Mouse (Mus musculus) right cerebral cortex, postnatal 36 days (tissue): ENCODE data around the gene Fzd10.

ENCODE experiments used
- DNase-seq, 2 experiments: peaks; one replicate each; pipeline ENCODE4 v3.0.0; 2022; ENCODE audit warnings: low spot score in 2 of 2, mixed read lengths in 1 of 2

Gene Fzd10

GRCm38 (mm10) chr5:128601036-128602019 lies 684 bp downstream of the Fzd10 start:
- no peak for DNase-seq

DNA sequence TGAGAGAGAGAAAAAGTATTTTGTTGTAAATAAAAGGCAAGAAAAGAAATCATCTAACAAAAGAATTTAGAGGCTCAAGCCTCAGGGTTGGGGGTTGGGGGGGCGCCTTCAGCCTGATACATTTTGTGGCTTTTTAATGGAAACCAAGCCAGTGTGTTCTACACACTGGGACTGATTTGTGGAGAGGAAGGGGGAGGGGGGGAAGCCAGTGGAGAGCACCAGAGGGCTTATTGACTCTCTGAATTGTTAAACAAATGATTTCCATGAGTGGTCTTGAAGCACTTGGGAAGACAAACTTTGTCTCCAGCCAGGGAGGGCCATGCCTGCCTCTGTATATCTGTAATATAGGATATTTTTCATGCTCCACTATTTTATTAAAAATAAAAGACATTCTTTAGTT lies 3.0 kb downstream of the Fzd10 start:
- no peak for DNase-seq

DNA sequence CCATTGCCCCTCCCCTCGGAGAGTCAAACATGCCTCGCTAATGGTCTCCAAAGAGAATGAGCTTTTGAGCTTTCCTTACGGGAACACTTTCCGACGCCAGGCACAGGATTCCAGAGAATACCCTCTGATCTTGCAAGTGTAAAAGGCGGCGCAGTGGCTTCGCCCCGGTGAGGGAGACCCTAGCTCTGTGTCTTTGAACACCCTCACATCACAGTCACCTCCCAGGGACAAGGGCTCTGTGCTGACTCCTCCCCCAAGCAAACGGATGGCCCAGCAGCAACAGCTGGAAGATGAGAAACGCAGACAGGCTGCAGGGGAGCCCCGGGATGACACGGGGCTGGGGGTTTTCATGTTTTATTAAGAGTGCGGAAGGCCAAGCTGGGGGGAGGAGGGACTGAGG lies 6.0 kb downstream of the Fzd10 start:
- no peak for DNase-seq

DNA sequence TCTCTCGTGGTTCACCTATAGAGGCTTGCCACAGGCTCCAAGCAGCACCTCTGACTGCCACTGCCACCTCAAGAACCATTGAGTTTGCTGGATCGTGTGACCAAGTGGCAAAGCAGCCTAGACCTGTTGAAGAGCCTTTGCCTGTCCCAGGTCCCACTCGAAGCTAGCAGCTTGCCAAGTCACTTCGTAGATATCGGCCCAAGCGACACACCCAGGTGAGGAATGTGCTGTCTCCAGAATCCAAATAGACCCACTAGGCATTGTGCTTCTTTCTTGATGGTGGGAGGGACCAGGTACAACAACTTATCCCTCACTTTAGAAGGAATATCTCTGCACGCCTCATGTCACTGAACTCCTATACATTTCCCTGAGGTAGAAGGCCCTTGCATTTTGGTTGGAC lies 8.4 kb downstream of the Fzd10 start:
- DNase-seq = no peak

DNA sequence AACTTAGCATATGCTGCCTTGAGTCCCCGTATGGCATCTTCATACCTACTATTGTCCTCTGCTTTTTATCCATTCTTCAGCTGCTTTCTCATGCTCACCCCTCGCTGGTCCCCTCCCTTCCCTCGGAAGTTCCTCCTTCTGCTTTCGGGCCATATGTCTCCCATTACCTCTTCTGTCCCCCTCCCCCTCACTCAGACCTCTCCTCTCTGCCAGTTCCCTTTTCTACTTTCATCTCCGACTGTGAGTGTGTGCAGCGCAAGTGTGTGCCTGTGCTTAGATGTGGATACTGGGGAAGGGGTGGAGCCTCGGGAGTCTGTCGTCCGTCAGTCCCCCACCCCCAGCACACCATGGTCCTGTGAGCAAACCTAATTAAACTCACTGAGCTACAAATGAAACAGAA lies 17.0 kb downstream of the Fzd10 start:
- no peak for DNase-seq

- no peak for DNase-seq
Observed at GRCm38 (mm10) chr5:128619987-128620386, 19.3 kb downstream of the Fzd10 start.

DNA sequence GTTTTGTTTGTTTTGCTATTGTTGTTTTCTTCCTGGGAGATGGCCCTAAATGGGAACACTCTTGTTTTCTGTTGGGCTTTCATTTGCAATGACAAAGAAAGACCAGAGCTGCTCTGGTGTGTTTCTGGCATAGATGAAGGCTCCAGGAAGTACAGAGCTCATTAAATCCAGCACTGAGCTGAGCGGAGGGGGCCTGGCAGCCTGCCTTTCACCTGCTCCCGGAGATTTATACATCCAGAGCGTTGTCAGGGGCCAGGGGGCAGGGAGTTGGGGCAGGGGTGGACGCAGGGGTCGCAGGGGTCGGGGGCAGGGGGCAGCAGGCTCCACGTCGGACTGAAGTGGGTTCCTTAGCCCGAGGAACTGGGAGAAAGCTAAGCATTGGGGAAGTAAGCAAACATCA lies 19.8 kb downstream of the Fzd10 start:
- no peak for DNase-seq

- no peak for DNase-seq
Observed at GRCm38 (mm10) chr5:128627763-128628162, 27.1 kb downstream of the Fzd10 start.

DNA sequence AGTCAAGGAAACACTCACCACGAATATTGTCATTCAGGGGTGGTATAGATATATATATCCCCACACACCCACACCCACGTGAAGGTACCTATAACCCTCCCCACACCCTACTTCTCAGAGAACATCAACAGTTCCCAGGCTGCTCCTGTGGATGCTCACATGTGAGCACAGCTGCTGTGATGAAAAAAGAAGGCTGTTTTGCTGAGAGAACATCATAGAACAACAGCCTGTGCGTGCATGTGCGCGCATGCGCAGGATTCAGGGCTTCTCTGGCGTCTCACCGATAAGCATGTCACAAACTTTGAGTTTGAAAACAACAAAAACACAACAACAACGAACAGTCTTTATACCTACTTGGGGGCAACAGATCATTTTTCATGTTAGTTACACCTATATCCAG lies 36.0 kb downstream of the Fzd10 start:
- no peak for DNase-seq

DNA sequence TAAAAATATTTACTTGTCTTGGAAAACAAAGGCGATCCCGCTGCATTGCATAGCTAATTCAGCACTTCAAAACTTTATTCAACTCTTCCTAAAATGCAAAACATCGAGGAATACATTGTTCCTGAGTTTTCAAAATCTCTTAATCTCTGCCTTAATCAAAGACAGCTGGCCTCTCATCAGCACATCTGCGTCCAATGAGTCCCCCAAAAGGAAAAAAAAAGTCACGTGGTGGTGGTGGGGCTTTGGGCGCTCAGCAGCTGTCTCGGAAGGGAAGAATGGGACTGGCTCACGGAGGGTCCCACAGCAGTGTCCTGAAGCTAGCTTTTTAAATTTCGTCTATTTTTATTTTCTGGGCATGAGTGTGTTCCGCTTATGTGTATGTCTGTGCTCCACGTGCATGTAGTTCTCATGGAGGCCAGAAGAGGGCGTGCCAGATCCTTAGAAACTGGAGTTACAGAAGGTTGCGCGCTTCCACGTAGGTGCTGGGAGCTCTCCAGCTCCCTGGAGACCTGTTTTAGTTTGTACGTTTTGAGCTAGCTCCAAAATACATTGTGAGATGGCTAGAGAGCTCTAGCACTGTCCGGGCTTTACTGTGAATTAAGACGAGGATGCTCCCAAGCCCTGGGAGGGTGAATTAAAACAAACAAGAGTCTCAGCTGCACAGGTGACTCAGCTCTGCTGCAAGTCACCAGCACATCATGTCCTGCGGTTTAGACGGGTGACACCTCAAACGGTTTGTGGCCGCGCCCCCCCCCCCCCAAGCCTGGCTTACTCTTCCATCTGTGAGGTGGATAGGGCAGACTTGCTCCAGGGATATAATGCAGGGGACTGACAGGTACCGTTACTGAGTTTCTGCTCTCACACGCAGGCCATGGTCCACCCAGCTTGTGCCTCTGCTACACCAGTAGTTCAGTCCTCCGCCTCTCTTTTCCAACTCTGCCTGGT lies 36.7 kb downstream of the Fzd10 start:
- no peak for DNase-seq

DNA sequence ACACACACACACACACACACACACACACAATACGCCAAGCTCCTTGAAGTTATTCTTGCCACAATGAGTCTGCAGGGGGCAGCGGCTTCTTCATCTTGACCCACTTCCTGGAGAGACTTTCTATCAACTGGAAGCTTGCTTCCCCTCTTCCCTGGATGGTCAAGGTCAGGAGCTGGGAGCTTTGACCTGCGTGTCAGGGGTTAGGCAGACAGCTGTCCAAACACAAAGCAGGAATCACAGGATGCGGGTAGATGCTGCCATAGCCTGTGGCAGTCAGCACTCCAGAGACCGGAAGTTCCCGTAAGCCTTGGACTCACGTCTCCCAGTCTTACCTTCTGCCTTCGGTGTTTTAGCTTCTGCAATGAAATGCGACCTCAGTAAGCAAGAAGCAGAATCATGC lies 38.1 kb downstream of the Fzd10 start:
- DNase-seq = no peak

GRCm38 (mm10) chr5:128643065-128643464 lies 42.4 kb downstream of the Fzd10 start:
- no peak for DNase-seq

DNA sequence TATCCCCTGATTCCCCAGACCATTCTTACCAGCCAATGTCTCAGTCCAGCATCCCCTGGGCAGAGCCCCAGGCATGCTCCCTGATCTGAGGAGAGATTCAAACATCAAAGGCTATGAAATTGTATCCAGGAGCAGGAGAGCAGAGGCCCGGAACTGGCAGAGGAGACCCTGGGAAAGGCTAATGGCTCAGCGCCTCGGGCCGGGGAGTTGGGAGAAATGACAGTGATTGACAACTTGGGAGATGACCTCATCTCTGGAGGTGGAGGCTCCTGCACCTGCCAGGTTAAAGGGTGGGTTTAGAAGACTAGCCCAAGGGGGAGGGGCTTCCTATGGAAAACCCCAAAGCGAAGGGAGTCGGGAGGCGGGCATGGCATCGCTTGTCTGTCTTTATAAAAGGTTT lies 45.1 kb downstream of the Fzd10 start:
- no peak for DNase-seq

- no peak for DNase-seq
Observed at GRCm38 (mm10) chr5:128646286-128646685, 45.6 kb downstream of the Fzd10 start.

DNA sequence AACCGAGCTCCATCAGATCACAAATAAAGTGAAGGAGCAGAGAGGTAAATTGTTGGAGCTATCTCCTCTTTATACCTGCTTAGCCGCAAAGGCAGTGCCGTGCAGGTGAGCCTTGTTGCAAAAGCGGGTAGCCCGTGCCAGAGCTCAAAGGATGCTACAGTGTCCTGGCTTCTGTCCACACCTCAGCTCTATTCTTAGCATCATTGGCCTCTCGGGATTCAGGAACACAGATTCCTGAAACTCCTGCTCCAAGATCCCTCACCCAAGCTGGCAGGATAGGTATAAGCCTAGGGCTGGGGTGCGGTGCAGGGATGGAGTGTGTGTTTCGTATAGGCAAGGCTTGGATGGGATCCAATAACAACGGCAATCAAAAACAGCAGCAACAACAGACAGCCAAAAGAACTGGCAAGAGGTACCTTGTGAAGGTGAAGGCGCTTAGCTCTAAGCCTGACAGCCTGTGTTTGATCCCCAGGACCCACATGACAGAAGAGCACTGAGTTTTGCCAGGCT lies 46.6 kb downstream of the Fzd10 start:
- no peak for DNase-seq

DNA sequence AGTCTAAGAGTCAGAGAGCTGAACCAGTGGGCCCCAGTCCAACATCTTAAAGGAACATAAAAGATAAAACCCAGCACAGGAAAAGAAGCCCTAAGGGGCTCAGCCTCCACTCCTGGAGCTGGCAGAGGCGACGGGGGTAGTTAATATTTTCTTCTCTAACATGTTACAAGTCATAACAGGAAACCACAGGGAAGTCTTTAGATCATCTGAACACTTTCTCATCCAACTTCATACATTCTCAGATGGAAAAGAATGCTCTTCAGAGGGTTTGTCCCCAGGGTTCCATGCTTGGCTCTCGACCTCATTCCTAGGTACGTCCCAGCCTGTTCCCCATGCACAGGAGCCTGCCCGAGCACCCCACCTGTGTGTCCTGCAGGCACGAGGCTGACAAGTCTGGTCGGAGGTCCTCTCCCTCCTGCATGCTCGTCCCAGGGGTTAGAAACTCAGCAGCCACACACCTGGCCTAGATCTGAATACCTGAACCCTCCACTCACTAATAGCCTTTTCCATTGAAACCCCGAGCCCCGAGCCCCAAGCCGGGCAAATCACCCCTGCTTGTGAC lies 48.8 kb downstream of the Fzd10 start:
- DNase-seq = no peak
